Mouse (Mus musculus) MEL (cell line): ENCODE measurements at regions not wholly inside any gene's neighbourhood (a gene's known extent, or its start where the extent isn't known, plus 50 kb on each side); places are given as distances from the start of the nearest gene placed in this dataset.

Source experiments
- DNase-seq: peaks from one replicate; pipeline ENCODE4 v3.0.0; 2011; ENCODE audit warnings: low read depth, low spot score
- H3K27ac ChIP-seq: 2 replicates; pipeline ENCODE4 v1.5.1; 2012; ENCODE audit warnings: low read depth, mild to moderate bottlenecking, control low read depth, low read length, moderate library complexity; ENCODE audit not compliant: control insufficient read depth
- H3K27me3 ChIP-seq, 2 experiments: fragments of 150-350 bp in 1 of 2; sonication (generic) in 1 of 2; 2 replicates each; pipeline ENCODE4 v1.6.1; 2012; ENCODE audit warnings: low read length in 2 of 2, mild to moderate bottlenecking in 2 of 2, improper control_type of control experiment in 1 of 2, moderate library complexity in 1 of 2; ENCODE audit not compliant: insufficient read depth in 2 of 2, control insufficient read depth in 1 of 2
- H3K36me3 ChIP-seq, 2 experiments: 2 replicates each; pipeline ENCODE4 v1.6.1; 2012 to 2014; ENCODE audit warnings: low read length in 2 of 2, improper control_type of control experiment in 1 of 2, inconsistent platforms in 1 of 2, mild to moderate bottlenecking in 1 of 2; ENCODE audit not compliant: insufficient read depth in 2 of 2, control insufficient read depth in 1 of 2
- H3K4me1 ChIP-seq, 2 experiments: fragments of 150-350 bp in 1 of 2; sonication (generic) in 1 of 2; 2 replicates each; pipeline ENCODE4 v1.6.1; 2012; ENCODE audit warnings: low read length in 2 of 2, improper control_type of control experiment in 1 of 2, mild to moderate bottlenecking in 1 of 2; ENCODE audit not compliant: insufficient read depth in 2 of 2, control insufficient read depth in 1 of 2
- H3K4me3 ChIP-seq, 2 experiments: fragments of 150-350 bp in 1 of 2; sonication (generic) in 1 of 2; 2 replicates each; pipeline ENCODE4 v1.5.1; 2012; ENCODE audit warnings: low read depth in 2 of 2, low read length in 2 of 2, mild to moderate bottlenecking in 2 of 2, moderate library complexity in 2 of 2, control low read depth in 1 of 2, improper control_type of control experiment in 1 of 2; ENCODE audit not compliant: control insufficient read depth in 1 of 2, insufficient read depth in 1 of 2
- H3K79me2 ChIP-seq: 2 replicates; pipeline ENCODE4 v1.6.1; 2012; ENCODE audit warnings: mild to moderate bottlenecking, low read length, moderate library complexity; ENCODE audit not compliant: control insufficient read depth, poor library complexity, insufficient read depth
- H3K9ac ChIP-seq: 2 replicates; pipeline ENCODE4 v1.6.1; 2012; ENCODE audit warnings: low read depth, mild to moderate bottlenecking, control low read depth, low read length, moderate library complexity; ENCODE audit not compliant: control insufficient read depth, poor library complexity, severe bottlenecking
- H3K9me3 ChIP-seq: fragments of 150-350 bp; sonication (generic); replicated peaks from 2 replicates; pipeline ENCODE4 v1.6.1; 2012; ENCODE audit warnings: mild to moderate bottlenecking, low read length, improper control_type of control experiment, moderate library complexity; ENCODE audit not compliant: insufficient read depth
- BHLHE40 ChIP-seq: IDR thresholded peaks from 2 replicates; pipeline ENCODE4 v1.6.1; 2012; ENCODE audit warnings: low read depth, mild to moderate bottlenecking, inconsistent platforms, low read length, improper control_type of control experiment, borderline replicate concordance
- CHD1 ChIP-seq: IDR thresholded peaks from 2 replicates; pipeline ENCODE4 v1.6.1; 2012; ENCODE audit warnings: low read depth, mild to moderate bottlenecking, inconsistent platforms, low read length, improper control_type of control experiment
- CTCF ChIP-seq, 3 experiments: IDR thresholded peaks in 2 of 3; conservative IDR thresholded peaks in 1 of 3; 2 replicates each; pipeline ENCODE4 v1.5.1; 2011 to 2012; ENCODE audit warnings: low read length in 3 of 3, low read depth in 2 of 3, mild to moderate bottlenecking in 2 of 3, improper control_type of control experiment in 1 of 3, inconsistent platforms in 1 of 3, mixed read lengths in 1 of 3, moderate library complexity in 1 of 3; ENCODE audit not compliant: control insufficient read depth in 1 of 3, insufficient read depth in 1 of 3, poor library complexity in 1 of 3, severe bottlenecking in 1 of 3
- GABPA ChIP-seq: IDR thresholded peaks from 2 replicates; pipeline ENCODE4 v1.6.1; 2012; ENCODE audit warnings: low read depth, mild to moderate bottlenecking, inconsistent platforms, low read length, improper control_type of control experiment, moderate library complexity
- MAFK ChIP-seq: IDR thresholded peaks from 2 replicates; pipeline ENCODE4 v1.6.1; 2011; ENCODE audit warnings: low read depth, mild to moderate bottlenecking, low read length, improper control_type of control experiment, borderline replicate concordance
- MAX ChIP-seq: IDR thresholded peaks from 2 replicates; pipeline ENCODE4 v1.6.1; 2011; ENCODE audit warnings: low read length, improper control_type of control experiment
- MYC ChIP-seq: IDR thresholded peaks from 2 replicates; pipeline ENCODE4 v1.6.1; 2011; ENCODE audit warnings: low read depth, mild to moderate bottlenecking, low read length, improper control_type of control experiment, moderate library complexity
- RCOR1 ChIP-seq: IDR thresholded peaks from 2 replicates; pipeline ENCODE4 v1.6.1; 2012; ENCODE audit warnings: low read depth, mild to moderate bottlenecking, inconsistent platforms, low read length, improper control_type of control experiment
- SIN3A ChIP-seq: IDR thresholded peaks from 2 replicates; pipeline ENCODE4 v1.6.1; 2012; ENCODE audit warnings: low read length, improper control_type of control experiment, inconsistent platforms
- ZKSCAN1 ChIP-seq: IDR thresholded peaks from 2 replicates; pipeline ENCODE4 v1.6.1; 2012; ENCODE audit warnings: low read depth, mild to moderate bottlenecking, inconsistent platforms, low read length, improper control_type of control experiment, moderate library complexity

- no peak for DNase-seq
- no peaks in the 10 kb centered on the region for H3K79me2 ChIP-seq
- H3K36me3 ChIP-seq, result no peaks in the 10 kb centered on the region
- no peaks in the 10 kb centered on the region for H3K27me3 ChIP-seq
- H3K4me3 ChIP-seq, result no peak overlapping the region
- no peak overlapping the region for H3K27ac ChIP-seq
- H3K4me1 ChIP-seq, result no peaks in the 10 kb centered on the region
- H3K9ac ChIP-seq, result no peak overlapping the region
- no peaks in the 10 kb centered on the region for H3K9me3 ChIP-seq
- no peak for TF ChIP-seq ZKSCAN1
- TF ChIP-seq BHLHE40, result no peak
- no peak for TF ChIP-seq MAX
- TF ChIP-seq SIN3A, result no peak
These were observed 229.5 kb downstream of the Suds3 start for GRCm38 (mm10) chr5:116886181-116887136.

DNA sequence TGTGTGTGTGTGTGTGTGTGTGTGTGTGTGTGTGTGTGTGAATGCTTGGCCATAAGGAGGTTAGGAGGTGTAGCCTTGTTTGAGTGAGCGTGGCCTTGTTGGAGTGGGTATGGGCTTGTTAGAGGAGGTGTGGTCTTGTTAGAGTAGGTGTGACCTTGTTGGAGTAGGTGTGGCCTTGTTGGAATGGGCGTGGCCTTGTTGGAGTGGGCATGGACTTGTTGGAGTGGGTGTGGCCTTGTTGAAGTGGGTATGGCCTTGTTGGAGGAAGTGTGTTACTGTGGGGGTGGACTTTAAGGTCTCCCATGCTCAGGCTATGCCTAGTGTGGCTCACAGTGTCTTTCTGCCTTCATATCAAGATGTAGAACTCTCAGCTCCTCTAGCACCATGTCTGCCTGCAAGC lies 236.2 kb downstream of the Suds3 start:
- no peak overlapping the region for H3K9ac ChIP-seq
- H3K27ac ChIP-seq, result no peak overlapping the region
- no peaks in the 10 kb centered on the region for H3K4me1 ChIP-seq
- no peaks in the 10 kb centered on the region for H3K36me3 ChIP-seq
- TF ChIP-seq MAFK (no peak), CTCF (IDR thresholded peaks at IDR 0.05 in 2 of 3, conservative IDR thresholded peaks at IDR 0.05 in 1 of 3; ENCODE audit: control insufficient read depth in 1 of 3, insufficient read depth in 1 of 3, low read depth in 2 of 3, low read length in 3 of 3, poor library complexity in 1 of 3, severe bottlenecking in 1 of 3) (no peak)
- H3K9me3 ChIP-seq, result no peaks in the 10 kb centered on the region
- H3K27me3 ChIP-seq, result no peaks in the 10 kb centered on the region
- no peak overlapping the region for H3K4me3 ChIP-seq
- no peak for DNase-seq
- no peaks in the 10 kb centered on the region for H3K79me2 ChIP-seq

GRCm38 (mm10) chr5:116874941-116875340 lies 241.0 kb downstream of the Suds3 start:
- DNase-seq, result no peak
- H3K4me3 ChIP-seq, result no peak overlapping the region
- no peak overlapping the region for H3K27ac ChIP-seq
- H3K4me1 ChIP-seq, result no peaks in the 10 kb centered on the region
- no peak overlapping the region for H3K9ac ChIP-seq
- no peaks in the 10 kb centered on the region for H3K9me3 ChIP-seq
- H3K36me3 ChIP-seq, result no peaks in the 10 kb centered on the region
- TF ChIP-seq CHD1, result no peak
- TF ChIP-seq RCOR1, result no peak
- TF ChIP-seq MYC, result no peak
- TF ChIP-seq GABPA, result no peak
- H3K79me2 ChIP-seq, result no peaks in the 10 kb centered on the region
- H3K27me3 ChIP-seq, result no peaks in the 10 kb centered on the region
